Mouse (Mus musculus): Measurements from ENCODE around the gene Siglecg. TPM values are rescaled to one million over a fixed set of nuclear protein-coding genes. Genes with fewer than 3 reads are reported as not detected.

Gene Siglecg
- polyA plus RNA-seq, 1 experiment from 2014 or later: not detected

DNA sequence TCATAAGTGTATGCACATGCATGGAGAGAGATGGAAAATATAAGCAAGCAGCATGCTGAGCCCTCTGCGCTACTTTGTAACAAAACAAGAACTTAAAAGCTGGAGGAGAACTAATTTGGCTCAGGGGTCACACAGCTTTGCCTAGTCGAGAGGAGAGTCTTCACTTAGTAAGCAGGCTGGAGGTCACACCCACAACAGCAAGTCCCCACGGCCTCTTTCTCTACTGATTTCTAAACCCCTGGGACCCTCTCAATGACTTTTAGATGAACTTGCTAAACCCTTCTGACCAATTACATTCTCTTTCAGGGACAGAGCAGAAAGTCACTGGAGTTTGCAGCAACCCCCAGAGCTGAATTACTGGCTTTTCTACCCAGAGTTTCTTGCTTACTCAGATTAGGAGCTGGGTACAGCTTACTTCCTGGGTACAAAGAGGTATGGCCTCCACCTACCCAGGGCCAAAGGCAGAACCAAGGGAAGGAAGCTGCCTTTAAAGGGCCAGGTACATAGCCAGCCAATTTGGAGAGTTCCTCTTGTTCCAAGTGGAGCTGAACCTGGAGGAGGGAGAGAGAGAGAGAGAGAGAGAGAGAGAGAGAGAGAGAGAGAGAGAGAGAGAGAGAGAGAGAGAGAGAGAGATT is 16.1 kb downstream of the Siglecg start:
- Histone ChIP-seq H3K9ac (no peak overlapping the region), H3K9me3 (no peaks in the 10 kb centered on the region), H3K27me3 (no peaks in the 10 kb centered on the region), H3K4me1 (peaks cover 5% of the 10 kb centered on the region), H3K27ac (no peak overlapping the region), H3K36me3 (replicated peaks) (no peaks in the 10 kb centered on the region), H3K4me2 (no peak overlapping the region), H3K4me3 (replicated peaks) (no peak overlapping the region)
- WGBS: 57% methylated on average over 3 of the region's 3 CpGs
- ATAC-seq (ENCODE audit: low FRiP score): no peak

GRCm38 (mm10) chr7:43427406-43427805 is 19.4 kb downstream of the Siglecg start, which contains the start of gene Lim2:
Gene Lim2, plus strand, starts transcription at chr7:43427670.
- H3K9me3 ChIP-seq: no peaks in the 10 kb centered on the region
- no peak for ATAC-seq (ENCODE audit: low FRiP score)
- no peak within 1 kb of the TSS for H3K4me2 ChIP-seq
- H3K36me3 ChIP-seq (replicated peaks): no peaks in the 10 kb centered on the region
- WGBS: 94% methylated on average over 8 of the region's 8 CpGs
- H3K4me1 ChIP-seq: peaks cover 5% of the 10 kb centered on the region
- H3K4me3 ChIP-seq (replicated peaks): no peak within 1 kb of the TSS
- H3K27ac ChIP-seq: no peak within 1 kb of the TSS
- no peaks in the 10 kb centered on the region for H3K27me3 ChIP-seq
- no peak within 1 kb of the TSS for H3K9ac ChIP-seq

- no peaks in the 10 kb centered on the region for H3K4me1 ChIP-seq
- ATAC-seq (ENCODE audit: low FRiP score): no peak
- no peak overlapping the region for H3K4me3 ChIP-seq (replicated peaks)
- H3K4me2 ChIP-seq: no peak overlapping the region
- no peaks in the 10 kb centered on the region for H3K27me3 ChIP-seq
- H3K27ac ChIP-seq: no peak overlapping the region
- H3K36me3 ChIP-seq (replicated peaks): no peaks in the 10 kb centered on the region
- 59% methylated on average over 4 of the region's 4 CpGs for WGBS
- H3K9me3 ChIP-seq: no peaks in the 10 kb centered on the region
- no peak overlapping the region for H3K9ac ChIP-seq
Observed at GRCm38 (mm10) chr7:43429500-43429899, 21.5 kb downstream of the Siglecg start.

GRCm38 (mm10) chr7:43432891-43433290 is 24.9 kb downstream of the Siglecg start:
- Histone ChIP-seq H3K4me2 (no peak overlapping the region), H3K27me3 (no peaks in the 10 kb centered on the region), H3K9me3 (no peaks in the 10 kb centered on the region), H3K4me1 (no peaks in the 10 kb centered on the region), H3K9ac (no peak overlapping the region), H3K27ac (no peak overlapping the region), H3K4me3 (replicated peaks) (no peak overlapping the region), H3K36me3 (replicated peaks) (no peaks in the 10 kb centered on the region)
- no peak for ATAC-seq (ENCODE audit: low FRiP score)
- WGBS: 82% methylated on average over 4 of the region's 4 CpGs

DNA sequence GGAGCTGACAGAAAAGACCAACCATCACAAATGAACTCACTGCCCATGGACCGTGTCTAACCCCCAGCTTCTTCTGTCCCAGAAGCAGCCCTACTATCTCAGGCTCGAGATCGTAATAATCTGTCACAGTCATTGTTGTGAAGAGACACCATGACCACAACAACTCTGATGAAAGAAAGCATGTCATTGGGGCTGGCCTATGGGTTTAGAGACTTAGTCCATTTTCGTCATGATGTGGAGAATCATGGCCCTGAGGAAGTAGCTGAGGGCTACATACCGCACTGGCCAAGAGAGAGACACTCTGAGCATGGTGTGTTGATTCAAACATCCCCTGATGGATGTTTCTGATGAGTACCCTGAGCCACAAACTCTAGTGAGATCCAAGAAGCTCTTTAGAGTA is 26.7 kb downstream of the Siglecg start:
- Histone ChIP-seq H3K4me3 (replicated peaks) (no peak overlapping the region), H3K9ac (no peak overlapping the region), H3K36me3 (replicated peaks) (no peaks in the 10 kb centered on the region), H3K4me1 (no peaks in the 10 kb centered on the region), H3K27ac (no peak overlapping the region), H3K9me3 (no peaks in the 10 kb centered on the region), H3K4me2 (no peak overlapping the region), H3K27me3 (0 out of 2 replicates have a peak, but pooled peaks cover 6% of the 10 kb centered on the region)
- 91% methylated on average over 5 of the region's 5 CpGs for WGBS
- ATAC-seq (ENCODE audit: low FRiP score): no peak

- no peaks in the 10 kb centered on the region for H3K4me1 ChIP-seq
- H3K27me3 ChIP-seq: 0 out of 2 replicates have a peak, but pooled peaks cover 7% of the 10 kb centered on the region
- H3K4me3 ChIP-seq (replicated peaks): no peak within 1 kb of the TSS
- ATAC-seq (ENCODE audit: low FRiP score): no peak
- no peak within 1 kb of the TSS for H3K9ac ChIP-seq
- H3K4me2 ChIP-seq: no peak within 1 kb of the TSS
- no peaks in the 10 kb centered on the region for H3K9me3 ChIP-seq
- H3K36me3 ChIP-seq (replicated peaks): no peaks in the 10 kb centered on the region
- 82% methylated on average over 10 of the region's 10 CpGs for WGBS
- H3K27ac ChIP-seq: no peak within 1 kb of the TSS
Observed at GRCm38 (mm10) chr7:43436341-43437255, 28.6 kb downstream of the Siglecg start, which contains the start of gene Nkg7. Gene Nkg7, plus strand, starts transcription at chr7:43437073.

DNA sequence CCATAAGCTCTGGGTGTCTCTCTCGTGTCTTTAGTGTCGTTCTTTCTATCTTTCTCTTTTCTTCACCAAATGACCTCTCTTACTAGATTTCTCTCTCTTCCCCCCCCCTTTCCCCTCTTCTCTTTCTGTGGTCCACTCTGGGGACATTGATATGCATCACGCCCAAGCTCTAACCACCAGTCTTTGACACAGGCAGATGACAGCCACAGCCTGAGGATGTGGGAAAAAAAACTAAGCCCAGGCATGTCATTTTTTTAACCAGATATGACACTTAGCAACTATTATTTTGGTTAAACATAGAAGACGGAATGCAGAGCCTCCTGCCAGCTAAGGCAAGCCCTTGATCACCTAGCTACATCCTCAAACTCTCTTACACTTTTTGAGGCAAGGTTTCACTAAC is 30.6 kb downstream of the Siglecg start:
- WGBS: 85% methylated on average over 4 of the region's 4 CpGs
- 0 out of 2 replicates have a peak, but pooled peaks cover 7% of the 10 kb centered on the region for H3K27me3 ChIP-seq
- H3K4me1 ChIP-seq: peaks cover 7% of the 10 kb centered on the region; the same call in 1 of the 2 replicates
- ATAC-seq (ENCODE audit: low FRiP score): no peak
- H3K27ac ChIP-seq: no peak overlapping the region
- H3K4me3 ChIP-seq (replicated peaks): no peak overlapping the region
- no peaks in the 10 kb centered on the region for H3K36me3 ChIP-seq (replicated peaks)
- H3K9me3 ChIP-seq: no peaks in the 10 kb centered on the region
- H3K9ac ChIP-seq: no peak overlapping the region
- H3K4me2 ChIP-seq: no peak overlapping the region

DNA sequence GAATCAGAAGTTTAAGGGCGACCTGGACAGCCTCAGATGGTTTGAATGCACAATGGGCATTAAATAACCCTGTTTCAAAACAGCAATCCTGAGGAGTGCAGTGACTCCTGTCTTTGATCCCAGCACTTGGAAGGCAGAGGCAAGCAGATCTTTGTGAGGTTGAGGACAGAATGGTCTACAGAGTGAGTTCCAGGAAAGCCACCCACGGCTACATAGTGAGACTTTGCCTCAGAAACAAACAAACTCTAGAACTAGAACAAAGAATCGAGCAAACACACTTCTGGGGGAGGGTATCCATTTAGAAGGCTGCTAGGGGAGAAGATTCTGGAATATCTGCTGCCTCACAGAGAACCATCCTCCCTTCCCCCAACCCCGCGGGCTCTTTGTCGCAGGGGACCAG is 32.5 kb downstream of the Siglecg start, which contains the start of gene Cldnd2:
Gene Cldnd2, plus strand, starts transcription at position 301 of the 400 bp plus-strand sequence.
- ATAC-seq (ENCODE audit: low FRiP score): no peak
- H3K9me3 ChIP-seq: no peaks in the 10 kb centered on the region
- peaks cover 19% of the 10 kb centered on the region for H3K4me1 ChIP-seq
- H3K4me3 ChIP-seq (replicated peaks): no peak within 1 kb of the TSS
- no peak within 1 kb of the TSS for H3K4me2 ChIP-seq
- 0 out of 2 replicates have a peak, but pooled peaks cover 7% of the 10 kb centered on the region for H3K27me3 ChIP-seq
- 88% methylated on average over 6 of the region's 6 CpGs for WGBS
- no peak within 1 kb of the TSS for H3K9ac ChIP-seq
- no peaks in the 10 kb centered on the region for H3K36me3 ChIP-seq (replicated peaks)
- no peak within 1 kb of the TSS for H3K27ac ChIP-seq

DNA sequence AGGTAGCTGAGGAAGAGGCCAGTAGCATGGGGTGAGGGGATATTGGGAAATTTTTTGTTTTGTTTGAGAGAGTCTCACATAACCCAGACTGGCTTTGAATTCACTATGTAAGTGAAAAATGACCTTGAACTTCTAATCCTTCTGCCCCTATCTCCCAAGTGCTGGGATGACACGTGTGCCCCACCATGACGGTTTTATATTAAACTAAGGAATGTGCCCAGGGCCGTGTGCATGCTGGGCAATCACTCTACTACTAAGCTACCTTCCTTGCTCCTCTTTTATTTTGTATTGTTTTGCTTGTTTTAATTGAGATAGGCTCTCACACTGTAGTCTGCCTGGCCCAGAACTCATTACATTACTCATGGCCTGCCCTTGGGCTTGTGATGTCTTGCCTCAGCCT is 33.1 kb downstream of the Siglecg start:
- H3K36me3 ChIP-seq (replicated peaks): no peaks in the 10 kb centered on the region
- H3K9me3 ChIP-seq: no peaks in the 10 kb centered on the region
- 88% methylated on average over 3 of the region's 3 CpGs for WGBS
- no peak overlapping the region for H3K4me3 ChIP-seq (replicated peaks)
- H3K4me2 ChIP-seq: no peak overlapping the region
- no peak for ATAC-seq (ENCODE audit: low FRiP score)
- H3K4me1 ChIP-seq: peaks cover 19% of the 10 kb centered on the region
- H3K27ac ChIP-seq: no peak overlapping the region
- 0 out of 2 replicates have a peak, but pooled peaks cover 7% of the 10 kb centered on the region for H3K27me3 ChIP-seq
- no peak overlapping the region for H3K9ac ChIP-seq

GRCm38 (mm10) chr7:43442684-43443083 is 34.7 kb downstream of the Siglecg start:
- H3K27me3 ChIP-seq: 0 out of 2 replicates have a peak, but pooled peaks cover 7% of the 10 kb centered on the region
- ATAC-seq (ENCODE audit: low FRiP score): no peak
- no peaks in the 10 kb centered on the region for H3K36me3 ChIP-seq (replicated peaks)
- no peaks in the 10 kb centered on the region for H3K9me3 ChIP-seq
- peak overlapping the region; percentile 53 for H3K4me3 ChIP-seq (replicated peaks)
- H3K27ac ChIP-seq: peak overlapping the region; percentile 63
- peaks cover 19% of the 10 kb centered on the region for H3K4me1 ChIP-seq
- peak overlapping the region; percentile 39 for H3K9ac ChIP-seq
- H3K4me2 ChIP-seq: peak overlapping the region; percentile 61
- WGBS: 11% methylated on average over 9 of the region's 9 CpGs

- H3K36me3 ChIP-seq (replicated peaks): no peaks in the 10 kb centered on the region
- peak; percentile 87 for ATAC-seq (ENCODE audit: low FRiP score)
- peak overlapping the region; percentile 53 for H3K4me3 ChIP-seq (replicated peaks)
- H3K4me1 ChIP-seq: peaks cover 19% of the 10 kb centered on the region
- no peaks in the 10 kb centered on the region for H3K9me3 ChIP-seq
- peak overlapping the region; percentile 63 for H3K27ac ChIP-seq
- peak overlapping the region; percentile 39 for H3K9ac ChIP-seq
- under 1% methylated on average over 36 of the region's 36 CpGs for WGBS
- H3K27me3 ChIP-seq: 0 out of 2 replicates have a peak, but pooled peaks cover 7% of the 10 kb centered on the region
- peak overlapping the region; percentile 61 for H3K4me2 ChIP-seq
Observed at GRCm38 (mm10) chr7:43443126-43443916, 35.3 kb downstream of the Siglecg start.

DNA sequence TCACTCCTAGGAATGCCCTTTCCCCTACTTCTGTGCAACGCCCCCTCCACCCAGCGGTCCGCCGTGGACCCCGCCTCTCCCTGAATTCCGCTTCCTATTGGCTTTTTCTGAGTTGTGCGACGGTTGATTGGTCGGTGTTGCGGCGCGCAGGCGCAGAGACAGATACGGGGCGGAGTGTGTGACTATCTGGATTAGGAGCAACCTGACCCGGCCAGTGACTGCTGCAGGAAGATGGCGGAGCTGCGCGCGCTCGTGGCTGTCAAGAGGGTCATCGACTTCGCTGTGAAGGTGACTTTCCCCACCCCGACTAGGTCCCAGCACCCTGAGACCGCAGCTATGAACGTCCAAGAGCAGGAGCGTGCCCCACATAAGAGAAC is 35.9 kb downstream of the Siglecg start, which contains the start of the genes Etfb and Gm45233:
Gene Etfb, plus strand, starts transcription at position 167 of the 377 bp plus-strand sequence.
Gene Gm45233, plus strand, starts transcription at position 212 of the 377 bp plus-strand sequence.
- Histone ChIP-seq H3K4me2 (peak within 1 kb of the TSS; percentile 61), H3K27me3 (0 out of 2 replicates have a peak, but pooled peaks cover 7% of the 10 kb centered on the region), H3K9ac (peak within 1 kb of the TSS; percentile 55), H3K9me3 (no peaks in the 10 kb centered on the region), H3K36me3 (replicated peaks) (no peaks in the 10 kb centered on the region), H3K4me1 (peaks cover 19% of the 10 kb centered on the region), H3K4me3 (replicated peaks) (peak within 1 kb of the TSS; percentile 53), H3K27ac (peak within 1 kb of the TSS; percentile 63)
- peak; percentile 98 for ATAC-seq (ENCODE audit: low FRiP score)
- WGBS: under 1% methylated on average over 27 of the region's 27 CpGs
